In the genomic region with DNA sequence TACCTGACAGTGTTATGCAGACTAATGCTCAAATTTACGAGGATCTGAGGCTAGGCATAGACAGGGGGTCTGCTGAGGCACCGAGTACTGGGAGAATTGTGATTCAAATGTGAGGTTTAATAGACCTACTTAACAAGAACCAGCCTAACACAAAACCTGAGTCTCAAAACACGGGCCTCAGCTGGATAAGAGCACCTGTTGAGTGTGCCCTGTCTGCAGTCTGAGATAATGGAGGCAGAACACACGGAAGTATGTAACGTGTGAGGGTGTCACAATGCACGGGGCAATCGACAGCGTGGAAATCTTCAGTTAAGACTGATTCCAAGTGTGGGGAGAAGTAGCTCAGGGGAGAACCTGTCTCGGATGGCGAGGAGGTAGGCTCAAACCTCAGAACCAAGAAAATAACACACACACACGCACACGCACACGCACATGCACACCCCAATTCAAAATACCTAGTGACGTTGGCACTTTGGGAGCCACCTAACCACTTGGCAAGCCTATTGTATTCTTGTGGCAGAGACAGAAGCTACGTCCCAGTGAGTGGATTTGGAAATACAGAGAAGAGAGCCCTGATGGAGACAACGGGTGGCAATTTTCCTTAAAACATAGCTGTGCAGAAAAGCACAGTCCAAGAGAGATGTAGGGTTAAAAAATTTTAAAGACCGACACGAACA, we compare ENCODE assay signal across 8 mouse cellular contexts. TPM values are rescaled to one million over a fixed set of nuclear protein-coding genes. Genes with fewer than 3 reads are reported as not detected.
DNase-seq lines count a peak whose midpoint lies in the region; ATAC-seq lines count a peak whose summit lies in the region.

No protein-coding gene starts in this region.

- H3K9me3 ChIP-seq in kidney, embryonic 15.5 days (replicated peaks): no peaks in the 10 kb centered on the region
- H3K9me3 ChIP-seq in embryonic facial prominence, embryonic 13.5 days: 0 out of 2 replicates have a peak, but pooled peaks cover 3% of the 10 kb centered on the region
- no peaks in the 10 kb centered on the region for H3K9me3 ChIP-seq in intestine, embryonic 16.5 days (ENCODE audit: control insufficient read depth, low read length)
- H3K9me3 ChIP-seq in midbrain, embryonic 15.5 days: no peaks in the 10 kb centered on the region

- 53% methylated on average over 18 of the region's 18 CpGs for WGBS in kidney, embryonic 15.5 days
- WGBS in embryonic facial prominence, embryonic 13.5 days: 67% methylated on average over 18 of the region's 18 CpGs
- WGBS in intestine, embryonic 16.5 days: 49% methylated on average over 18 of the region's 18 CpGs
- 56% methylated on average over 18 of the region's 18 CpGs for WGBS in midbrain, embryonic 15.5 days

- H3K4me2 ChIP-seq in kidney, embryonic 15.5 days: peak overlapping the region; percentile 86
- H3K4me2 ChIP-seq in embryonic facial prominence, embryonic 13.5 days: peak overlapping the region; percentile 79
- peak overlapping the region; percentile 88 for H3K4me2 ChIP-seq in intestine, embryonic 16.5 days (ENCODE audit: low read depth, low read length)
- H3K4me2 ChIP-seq in midbrain, embryonic 15.5 days: peak overlapping the region; percentile 71

- peak overlapping the region; percentile 85 for H3K9ac ChIP-seq in kidney, embryonic 15.5 days
- H3K9ac ChIP-seq in embryonic facial prominence, embryonic 13.5 days: peak overlapping the region; percentile 100
- peak overlapping the region; percentile 99 for H3K9ac ChIP-seq in intestine, embryonic 16.5 days (ENCODE audit: low read depth, low read length)
- H3K9ac ChIP-seq in midbrain, embryonic 15.5 days: peak overlapping the region; percentile 87

- H3K36me3 ChIP-seq in kidney, embryonic 15.5 days: 0 out of 2 replicates have a peak, but pooled peaks cover 2% of the 10 kb centered on the region
- 0 out of 2 replicates have a peak, but pooled peaks cover 4% of the 10 kb centered on the region for H3K36me3 ChIP-seq in embryonic facial prominence, embryonic 13.5 days
- no peaks in the 10 kb centered on the region for H3K36me3 ChIP-seq in intestine, embryonic 16.5 days (ENCODE audit: control insufficient read depth, insufficient read depth, low read length)
- no peaks in the 10 kb centered on the region for H3K36me3 ChIP-seq in midbrain, embryonic 15.5 days (replicated peaks)

- no peak overlapping the region for H3K27ac ChIP-seq in kidney, embryonic 15.5 days
- H3K27ac ChIP-seq in embryonic facial prominence, embryonic 13.5 days: 0 out of 2 replicates have a peak overlapping the region, but pooled peaks have one; percentile 78
- no peak overlapping the region for H3K27ac ChIP-seq in intestine, embryonic 16.5 days (ENCODE audit: low read length)
- no peak overlapping the region for H3K27ac ChIP-seq in midbrain, embryonic 15.5 days

- H3K27me3 ChIP-seq in kidney, embryonic 15.5 days: no peaks in the 10 kb centered on the region
- no peaks in the 10 kb centered on the region for H3K27me3 ChIP-seq in embryonic facial prominence, embryonic 13.5 days
- no peaks in the 10 kb centered on the region for H3K27me3 ChIP-seq in intestine, embryonic 16.5 days (replicated peaks; ENCODE audit: control insufficient read depth, insufficient read depth, low read length)
- no peaks in the 10 kb centered on the region for H3K27me3 ChIP-seq in midbrain, embryonic 15.5 days (replicated peaks)

- peaks cover 16% of the 10 kb centered on the region for H3K4me1 ChIP-seq in kidney, embryonic 15.5 days
- H3K4me1 ChIP-seq in embryonic facial prominence, embryonic 13.5 days: peaks cover 8% of the 10 kb centered on the region
- H3K4me1 ChIP-seq in intestine, embryonic 16.5 days (ENCODE audit: control insufficient read depth, insufficient read depth, low read length): peaks cover 12% of the 10 kb centered on the region
- peaks cover 21% of the 10 kb centered on the region for H3K4me1 ChIP-seq in midbrain, embryonic 15.5 days

- 0 out of 2 replicates have a peak, but pooled peaks have one; percentile 20 for ATAC-seq in kidney, embryonic 15.5 days (replicated peaks; ENCODE audit: low FRiP score)
- no peak for ATAC-seq in embryonic facial prominence, embryonic 13.5 days (ENCODE audit: insufficient number of reproducible peaks, insufficient read depth, low FRiP score, low TSS enrichment, low read depth)
- peak; percentile 42 for ATAC-seq in intestine, embryonic 16.5 days
- ATAC-seq in midbrain, embryonic 15.5 days (replicated peaks): no peak

- no peak for DNase-seq in kidney, postnatal 36 days
- DNase-seq in MEL-GATA-1-ER (ENCODE audit: extremely low read depth, low read depth): peak; percentile 44
- DNase-seq in adrenal gland, adult 8-10 months: no peak
- DNase-seq in urinary bladder, postnatal 14 days (ENCODE audit: low spot score): no peak

- peak overlapping the region; percentile 75 for H3K4me3 ChIP-seq in kidney, embryonic 15.5 days (replicated peaks)
- H3K4me3 ChIP-seq in embryonic facial prominence, embryonic 13.5 days: peak overlapping the region; percentile 96
- peak overlapping the region; percentile 98 for H3K4me3 ChIP-seq in intestine, embryonic 16.5 days (ENCODE audit: low read length)
- H3K4me3 ChIP-seq in midbrain, embryonic 15.5 days: peak overlapping the region; percentile 70

RNA-seq across cellular contexts. Expression of gene Ninl, which starts 1.2 kb away (rescaled TPM):
- 14.0 and 14.7 TPM in 2 replicates for polyA plus RNA-seq in kidney, embryonic 15.5 days (2015; fragmentation: Nextera tagmentation; extraction: Ambion mirVana)
- polyA plus RNA-seq in embryonic facial prominence, embryonic 13.5 days (2015; fragmentation: Nextera tagmentation; extraction: Ambion mirVana): 8.4 and 11.1 TPM in 2 replicates
- polyA plus RNA-seq in intestine, embryonic 16.5 days (2015; fragmentation: Nextera tagmentation; extraction: Ambion mirVana): 4.9 and 5.3 TPM in 2 replicates
- 4.2 and 4.4 TPM in 2 replicates for polyA plus RNA-seq in midbrain, embryonic 15.5 days (2015; fragmentation: Nextera tagmentation; extraction: Ambion mirVana)
- total RNA-seq in adrenal gland, adult 8-10 months (2022): 10 to 100 TPM; 22.3 to 36.1 (median 28.0) TPM

RNA-seq across cellular contexts. Expression of gene Nanp, which starts 1.2 kb away (rescaled TPM):
- 48.1 and 54.6 TPM in 2 replicates for polyA plus RNA-seq in kidney, embryonic 15.5 days (2015; fragmentation: Nextera tagmentation; extraction: Ambion mirVana)
- polyA plus RNA-seq in embryonic facial prominence, embryonic 13.5 days (2015; fragmentation: Nextera tagmentation; extraction: Ambion mirVana): 52.5 and 53.9 TPM in 2 replicates
- polyA plus RNA-seq in intestine, embryonic 16.5 days (2015; fragmentation: Nextera tagmentation; extraction: Ambion mirVana): 50.9 and 53.9 TPM in 2 replicates
- polyA plus RNA-seq in midbrain, embryonic 15.5 days (2015; fragmentation: Nextera tagmentation; extraction: Ambion mirVana): 29.7 and 31.0 TPM in 2 replicates
- 10 to 100 TPM; 10.8 to 17.5 (median 17.0) TPM for total RNA-seq in adrenal gland, adult 8-10 months (2022)

RNA-seq across cellular contexts. Expression of gene Gm14151, which starts 54.1 kb away (rescaled TPM):
- not detected in 2 replicates for polyA plus RNA-seq in kidney, embryonic 15.5 days (2015; fragmentation: Nextera tagmentation; extraction: Ambion mirVana)
- not detected in 2 replicates for polyA plus RNA-seq in embryonic facial prominence, embryonic 13.5 days (2015; fragmentation: Nextera tagmentation; extraction: Ambion mirVana)
- not detected in 2 replicates for polyA plus RNA-seq in intestine, embryonic 16.5 days (2015; fragmentation: Nextera tagmentation; extraction: Ambion mirVana)
- polyA plus RNA-seq in midbrain, embryonic 15.5 days (2015; fragmentation: Nextera tagmentation; extraction: Ambion mirVana): not detected in 2 replicates
- total RNA-seq in adrenal gland, adult 8-10 months (2022): not detected

Comparison
In these comparisons a context has a peak if more than half of its experiments do, and no peak if none do; other contexts are left out.
1. ATAC-seq: peak in kidney, embryonic 15.5 days (single experiment) and intestine, embryonic 16.5 days (single experiment); none in embryonic facial prominence, embryonic 13.5 days (single experiment) and midbrain, embryonic 15.5 days (single experiment).
2. Peak in every context shown above with its lines, with median percentiles within 50 percentile points of each other: H3K4me2 ChIP-seq, H3K4me3 ChIP-seq and H3K9ac ChIP-seq.